Mouse (Mus musculus): Measurements from ENCODE around the gene Usp37. TPM values are rescaled to one million over a fixed set of nuclear protein-coding genes. Genes with fewer than 3 reads are reported as not detected.
"Not testable (repeated sequence)": the region's sequence is repeated elsewhere in the genome, so short reads cannot be mapped to it uniquely, and the experiment has no call there.

Usp37 gene
- polyA plus RNA-seq, 2 experiments, result 14.2 to 30.3 TPM

DNA sequence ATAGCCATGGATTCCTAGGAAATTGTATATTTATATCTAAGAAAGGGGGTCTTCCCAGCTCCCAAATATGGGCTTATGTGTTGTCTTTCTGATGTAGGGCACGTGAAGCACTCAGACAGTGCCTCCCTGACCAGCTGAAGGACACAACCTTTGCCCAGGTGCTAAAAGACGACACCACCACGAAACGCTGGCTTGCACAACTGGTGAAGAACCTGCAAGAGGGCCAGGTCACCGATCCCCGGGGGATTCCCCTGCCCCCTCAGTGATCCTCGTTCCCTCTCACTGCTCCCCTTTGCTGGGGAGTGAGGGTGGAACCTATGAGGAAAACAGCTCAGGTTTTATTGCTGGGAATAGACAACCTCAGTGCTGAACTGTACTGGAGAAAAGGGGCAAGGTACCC is 15.5 kb downstream of the Usp37 start:
- H3K36me3 ChIP-seq (ENCODE audit: control insufficient read depth, insufficient read depth, low read length), result peaks cover 94% of the 10 kb centered on the region
- no peak overlapping the region for H3K4me3 ChIP-seq (replicated peaks; ENCODE audit: low read length)

DNA sequence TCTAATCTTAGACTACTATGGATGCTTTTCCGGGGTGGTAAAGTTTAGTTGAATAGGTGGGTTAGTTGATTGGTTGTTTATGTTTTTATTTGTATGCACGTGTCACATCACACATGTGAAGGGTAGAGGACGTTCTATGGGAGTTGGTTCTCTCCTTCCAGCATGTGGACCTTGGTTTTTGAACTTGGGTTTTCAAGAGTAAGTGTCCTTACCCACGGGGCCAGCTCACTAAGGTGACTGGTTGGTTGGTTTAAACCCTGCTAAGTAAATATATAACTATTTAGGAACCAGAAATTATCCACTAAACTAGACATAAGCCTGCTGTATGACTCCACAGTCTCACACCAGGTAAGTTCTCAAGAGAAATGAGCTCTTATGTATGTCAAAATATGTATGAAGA is 19.3 kb downstream of the Usp37 start:
- Histone ChIP-seq H3K9me3 (ENCODE audit: control insufficient read depth, low read length) (no peaks in the 10 kb centered on the region), H3K4me1 (ENCODE audit: control insufficient read depth, insufficient read depth, low read length) (no peaks in the 10 kb centered on the region), H3K4me2 (replicated peaks; ENCODE audit: low read depth, low read length, severe bottlenecking) (no peak overlapping the region), H3K9ac (ENCODE audit: low read depth, low read length, severe bottlenecking) (no peak overlapping the region), H3K36me3 (ENCODE audit: control insufficient read depth, insufficient read depth, low read length) (peaks cover 93% of the 10 kb centered on the region), H3K27me3 (ENCODE audit: control insufficient read depth, insufficient read depth, low read length) (no peaks in the 10 kb centered on the region), H3K4me3 (replicated peaks; ENCODE audit: low read length) (no peak overlapping the region), H3K27ac (replicated peaks; ENCODE audit: low read depth, low read length) (no peak overlapping the region)
- DNase-seq (ENCODE audit: low spot score) (no peak), ATAC-seq (ENCODE audit: low FRiP score, low read depth) (no peak)
- 89% methylated on average over 4 of the region's 4 CpGs for WGBS
- no peak for TF ChIP-seq POLR2A (IDR thresholded peaks at IDR 0.05; ENCODE audit: borderline replicate concordance, extremely low read depth, insufficient read depth, insufficient read length)

More for the DNA sequence above, 15.5 kb downstream of the Usp37 start:
- Histone ChIP-seq H3K4me2 (replicated peaks; ENCODE audit: low read depth, low read length, severe bottlenecking) (no peak overlapping the region), H3K9me3 (ENCODE audit: control insufficient read depth, low read length) (no peaks in the 10 kb centered on the region), H3K27me3 (ENCODE audit: control insufficient read depth, insufficient read depth, low read length) (no peaks in the 10 kb centered on the region), H3K27ac (replicated peaks; ENCODE audit: low read depth, low read length) (no peak overlapping the region), H3K9ac (ENCODE audit: low read depth, low read length, severe bottlenecking) (no peak overlapping the region), H3K4me1 (ENCODE audit: control insufficient read depth, insufficient read depth, low read length) (no peaks in the 10 kb centered on the region)
- DNase-seq (ENCODE audit: low spot score) (no peak), ATAC-seq (ENCODE audit: low FRiP score, low read depth) (no peak)
- WGBS, result 93% methylated on average over 7 of the region's 7 CpGs
- no peak for TF ChIP-seq POLR2A (IDR thresholded peaks at IDR 0.05; ENCODE audit: borderline replicate concordance, extremely low read depth, insufficient read depth, insufficient read length)

DNA sequence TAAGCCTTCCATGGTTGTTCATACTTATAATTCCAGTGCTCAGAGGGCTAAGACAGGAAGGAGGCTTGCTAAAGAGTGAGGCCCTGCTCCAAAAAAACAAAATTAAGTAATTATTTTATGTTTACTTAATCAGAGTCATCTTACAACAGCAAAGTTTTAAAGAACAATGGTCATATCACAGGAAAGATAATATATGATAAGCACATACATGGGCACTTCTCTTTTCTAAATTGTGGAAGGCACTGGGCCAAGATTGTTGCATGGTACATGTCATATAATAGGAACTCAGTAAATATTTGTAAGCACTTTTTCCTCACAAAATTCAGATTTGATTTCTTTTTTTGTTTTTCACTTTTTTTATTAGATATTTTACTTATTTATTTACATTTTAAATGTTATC is 24.2 kb downstream of the Usp37 start:
- no peak for TF ChIP-seq POLR2A (IDR thresholded peaks at IDR 0.05; ENCODE audit: borderline replicate concordance, extremely low read depth, insufficient read depth, insufficient read length)
- no peak overlapping the region for H3K9ac ChIP-seq (ENCODE audit: low read depth, low read length, severe bottlenecking)
- H3K4me1 ChIP-seq (ENCODE audit: control insufficient read depth, insufficient read depth, low read length), result no peaks in the 10 kb centered on the region
- H3K27me3 ChIP-seq (ENCODE audit: control insufficient read depth, insufficient read depth, low read length), result no peaks in the 10 kb centered on the region
- H3K36me3 ChIP-seq (ENCODE audit: control insufficient read depth, insufficient read depth, low read length), result peaks cover 70% of the 10 kb centered on the region
- H3K9me3 ChIP-seq (ENCODE audit: control insufficient read depth, low read length), result no peaks in the 10 kb centered on the region
- no peak overlapping the region for H3K27ac ChIP-seq (replicated peaks; ENCODE audit: low read depth, low read length)
- ATAC-seq (ENCODE audit: low FRiP score, low read depth) (no peak), DNase-seq (ENCODE audit: low spot score) (no peak)
- H3K4me3 ChIP-seq (replicated peaks; ENCODE audit: low read length), result no peak overlapping the region
- H3K4me2 ChIP-seq (replicated peaks; ENCODE audit: low read depth, low read length, severe bottlenecking), result no peak overlapping the region

DNA sequence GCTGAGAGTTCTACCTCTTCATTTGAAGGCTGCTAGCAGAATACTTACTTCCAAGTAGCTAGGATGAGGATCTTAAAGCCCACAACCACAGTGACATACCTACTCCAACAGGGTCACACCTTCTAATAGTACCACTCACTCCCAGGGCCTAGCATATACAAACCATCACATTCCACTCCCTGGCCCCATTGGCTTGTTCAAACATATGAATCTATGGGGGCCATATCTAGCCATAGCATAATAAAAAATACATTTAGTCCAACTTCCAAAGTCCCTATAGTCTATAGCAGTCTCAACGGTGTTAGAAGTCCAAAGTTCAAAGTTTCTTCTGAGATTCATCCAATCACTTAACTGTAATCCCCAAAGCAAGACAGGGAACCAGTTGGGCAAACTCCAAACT is 31.1 kb downstream of the Usp37 start:
- H3K9ac ChIP-seq (ENCODE audit: low read depth, low read length, severe bottlenecking); H3K4me1 ChIP-seq (ENCODE audit: control insufficient read depth, insufficient read depth, low read length); H3K27me3 ChIP-seq (ENCODE audit: control insufficient read depth, insufficient read depth, low read length); ATAC-seq (ENCODE audit: low FRiP score, low read depth); H3K4me2 ChIP-seq (replicated peaks; ENCODE audit: low read depth, low read length, severe bottlenecking); DNase-seq (ENCODE audit: low spot score); H3K4me3 ChIP-seq (replicated peaks; ENCODE audit: low read length); H3K9me3 ChIP-seq (ENCODE audit: control insufficient read depth, low read length); H3K27ac ChIP-seq (replicated peaks; ENCODE audit: low read depth, low read length): not testable (repeated sequence)
- 97% methylated on average over 1 of the region's 1 CpGs for WGBS
- peaks cover 29% of the 10 kb centered on the region for H3K36me3 ChIP-seq (ENCODE audit: control insufficient read depth, insufficient read depth, low read length)

DNA sequence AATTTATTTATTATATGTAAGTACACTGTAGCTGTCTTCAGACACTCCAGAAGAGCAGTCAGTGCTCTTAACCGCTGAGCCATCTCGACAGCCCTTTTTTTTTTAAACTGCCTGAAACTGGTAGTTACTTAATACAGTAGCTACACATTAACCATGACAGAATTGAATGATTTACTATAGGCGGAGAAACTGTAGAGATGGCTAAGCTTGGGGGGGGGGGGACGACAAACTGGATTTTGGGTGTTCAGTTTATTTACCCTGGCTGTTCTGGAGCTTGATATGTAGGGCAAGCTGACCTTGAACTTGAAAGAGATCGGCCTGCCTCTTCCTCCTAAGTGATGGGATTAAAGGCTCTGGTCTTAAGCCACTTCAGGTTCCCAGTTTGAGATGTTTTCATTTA is 32.8 kb downstream of the Usp37 start:
- H3K27me3 ChIP-seq (ENCODE audit: control insufficient read depth, insufficient read depth, low read length), result no peaks in the 10 kb centered on the region
- no peak for TF ChIP-seq POLR2A (IDR thresholded peaks at IDR 0.05; ENCODE audit: borderline replicate concordance, extremely low read depth, insufficient read depth, insufficient read length)
- H3K27ac ChIP-seq (replicated peaks; ENCODE audit: low read depth, low read length), result no peak overlapping the region
- ATAC-seq (ENCODE audit: low FRiP score, low read depth), result no peak
- no peaks in the 10 kb centered on the region for H3K9me3 ChIP-seq (ENCODE audit: control insufficient read depth, low read length)
- H3K4me2 ChIP-seq (replicated peaks; ENCODE audit: low read depth, low read length, severe bottlenecking), result no peak overlapping the region
- H3K4me1 ChIP-seq (ENCODE audit: control insufficient read depth, insufficient read depth, low read length), result peaks cover 11% of the 10 kb centered on the region
- WGBS, result 94% methylated on average over 5 of the region's 5 CpGs
- H3K4me3 ChIP-seq (replicated peaks; ENCODE audit: low read length), result no peak overlapping the region
- H3K9ac ChIP-seq (ENCODE audit: low read depth, low read length, severe bottlenecking), result no peak overlapping the region
- H3K36me3 ChIP-seq (ENCODE audit: control insufficient read depth, insufficient read depth, low read length), result peaks cover 21% of the 10 kb centered on the region
- no peak for DNase-seq (ENCODE audit: low spot score)

DNA sequence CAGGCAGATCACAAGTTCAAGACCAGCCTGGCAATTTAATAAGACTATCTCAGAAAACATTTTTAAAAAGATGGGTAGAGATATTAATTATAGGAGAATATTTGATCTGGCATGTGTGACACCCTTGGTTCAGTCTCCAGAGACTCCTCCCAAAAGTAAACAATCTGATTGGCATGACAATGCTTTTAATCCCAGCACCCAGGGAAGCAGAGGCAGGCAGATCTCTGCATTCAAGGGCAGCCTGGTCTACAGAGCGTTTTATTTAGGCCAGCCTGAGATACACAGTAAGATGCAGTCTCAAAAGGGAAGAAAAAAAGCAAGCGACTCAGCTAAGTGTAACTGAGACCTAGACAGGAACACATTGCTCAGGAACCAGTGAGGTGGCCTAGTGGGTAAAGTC is 36.3 kb downstream of the Usp37 start:
- 93% methylated on average over 2 of the region's 2 CpGs for WGBS
- Histone ChIP-seq H3K9ac (ENCODE audit: low read depth, low read length, severe bottlenecking) (peak overlapping the region; percentile 91; the same call in 1 of the 2 replicates), H3K4me1 (ENCODE audit: control insufficient read depth, insufficient read depth, low read length) (peaks cover 18% of the 10 kb centered on the region), H3K4me2 (replicated peaks; ENCODE audit: low read depth, low read length, severe bottlenecking) (peak overlapping the region; percentile 54), H3K27ac (replicated peaks; ENCODE audit: low read depth, low read length) (no peak overlapping the region), H3K4me3 (replicated peaks; ENCODE audit: low read length) (peak overlapping the region; percentile 95; the same call in 1 of the 2 replicates), H3K36me3 (ENCODE audit: control insufficient read depth, insufficient read depth, low read length) (peaks cover 7% of the 10 kb centered on the region; the same call in 1 of the 2 replicates), H3K27me3 (ENCODE audit: control insufficient read depth, insufficient read depth, low read length) (no peaks in the 10 kb centered on the region), H3K9me3 (ENCODE audit: control insufficient read depth, low read length) (no peaks in the 10 kb centered on the region)
- DNase-seq (ENCODE audit: low spot score), result no peak
- no peak for TF ChIP-seq POLR2A (IDR thresholded peaks at IDR 0.05; ENCODE audit: borderline replicate concordance, extremely low read depth, insufficient read depth, insufficient read length)
- no peak for ATAC-seq (ENCODE audit: low FRiP score, low read depth)

All from limb, embryonic 14.5 days (tissue).